Mouse (Mus musculus): ENCODE data around the gene Pgd. TPM values are rescaled to one million over a fixed set of nuclear protein-coding genes. Genes with fewer than 3 reads are reported as not detected.
"Not testable (repeated sequence)": the region's sequence is repeated elsewhere in the genome, so short reads cannot be mapped to it uniquely, and the experiment has no call there.

Pgd gene
- 42.6 and 43.1 TPM in 2 replicates for polyA plus RNA-seq (2014; fragmentation: Nextera tagmentation; extraction: Ambion mirVana)

- Histone ChIP-seq H3K4me1 (ENCODE audit: control insufficient read depth, insufficient read depth, low read length) (peaks cover 9% of the 10 kb centered on the region; the same call in 1 of the 2 replicates), H3K4me2 (ENCODE audit: low read depth, low read length) (peak within 1 kb of the TSS; percentile 96), H3K9me3 (ENCODE audit: control insufficient read depth, low read length) (no peaks in the 10 kb centered on the region), H3K9ac (replicated peaks; ENCODE audit: low read depth, low read length) (peak within 1 kb of the TSS; percentile 82), H3K4me3 (ENCODE audit: low read depth, low read length) (peak within 1 kb of the TSS; percentile 75), H3K36me3 (ENCODE audit: control insufficient read depth, insufficient read depth, low read length) (0 out of 2 replicates have a peak, but pooled peaks cover 4% of the 10 kb centered on the region), H3K27ac (ENCODE audit: low read depth, low read length) (peak within 1 kb of the TSS; percentile 71), H3K27me3 (ENCODE audit: control insufficient read depth, insufficient read depth, low read length) (no peaks in the 10 kb centered on the region)
- peak; percentile 99 for ATAC-seq (ENCODE audit: low read depth)
- under 1% methylated on average over 59 of the region's 59 CpGs for WGBS
Observed at GRCm38 (mm10) chr4:149166215-149166946, at the start of gene Pgd. Gene Pgd, minus strand, starts transcription at chr4:149166771.

DNA sequence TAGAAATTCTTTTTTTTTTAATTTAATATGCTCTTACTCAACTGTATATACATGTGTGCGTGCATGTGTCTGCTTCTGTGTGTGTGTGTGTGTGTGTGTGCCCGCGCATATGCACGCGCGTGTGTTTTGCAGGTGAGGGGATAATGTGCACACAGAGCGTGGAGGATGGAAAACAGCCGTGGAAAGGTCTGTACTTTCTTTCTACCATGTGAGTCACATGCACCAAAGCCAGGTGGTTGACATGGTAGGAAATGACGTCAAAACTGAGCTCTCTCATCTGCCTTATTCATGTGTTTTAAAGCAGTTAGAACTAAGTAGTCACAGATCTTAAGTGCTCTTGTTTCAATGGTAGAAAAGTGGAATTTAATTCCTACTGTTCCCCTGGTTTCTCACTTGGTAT lies 49.4 kb upstream of the Pgd start:
- H3K9me3 ChIP-seq (ENCODE audit: control insufficient read depth, low read length) = no peaks in the 10 kb centered on the region
- H3K36me3 ChIP-seq (ENCODE audit: control insufficient read depth, insufficient read depth, low read length) = peaks cover 66% of the 10 kb centered on the region
- H3K4me1 ChIP-seq (ENCODE audit: control insufficient read depth, insufficient read depth, low read length) = peaks cover 11% of the 10 kb centered on the region
- WGBS = 96% methylated on average over 9 of the region's 9 CpGs
- no peak for ATAC-seq (ENCODE audit: low read depth)
- H3K4me2 ChIP-seq (ENCODE audit: low read depth, low read length) = no peak overlapping the region
- no peaks in the 10 kb centered on the region for H3K27me3 ChIP-seq (ENCODE audit: control insufficient read depth, insufficient read depth, low read length)
- no peak overlapping the region for H3K4me3 ChIP-seq (ENCODE audit: low read depth, low read length)
- no peak overlapping the region for H3K9ac ChIP-seq (replicated peaks; ENCODE audit: low read depth, low read length)
- H3K27ac ChIP-seq (ENCODE audit: low read depth, low read length) = no peak overlapping the region

DNA sequence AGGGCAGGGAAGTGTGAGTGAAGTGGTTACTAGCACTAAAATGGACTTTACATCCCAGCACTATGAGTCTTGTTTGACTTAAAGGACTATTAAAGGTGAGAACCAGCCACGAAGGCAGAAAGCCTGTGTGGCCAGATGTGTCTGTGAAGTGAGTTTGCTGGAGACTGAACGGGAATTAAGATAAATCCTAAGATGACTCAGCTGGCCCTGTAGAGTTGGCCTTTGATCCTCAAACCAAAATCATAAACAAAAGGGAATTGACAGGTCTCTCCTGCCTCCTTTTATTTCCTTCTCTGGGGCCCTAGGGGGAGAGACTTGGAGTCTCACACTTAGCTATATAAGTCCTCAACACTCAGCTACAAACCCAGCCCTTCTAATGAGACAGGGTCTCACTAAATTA lies 48.8 kb upstream of the Pgd start:
- H3K4me3 ChIP-seq (ENCODE audit: low read depth, low read length) = no peak overlapping the region
- H3K36me3 ChIP-seq (ENCODE audit: control insufficient read depth, insufficient read depth, low read length) = peaks cover 70% of the 10 kb centered on the region
- no peaks in the 10 kb centered on the region for H3K27me3 ChIP-seq (ENCODE audit: control insufficient read depth, insufficient read depth, low read length)
- WGBS = 67% methylated on average over 2 of the region's 2 CpGs
- no peaks in the 10 kb centered on the region for H3K9me3 ChIP-seq (ENCODE audit: control insufficient read depth, low read length)
- no peak overlapping the region for H3K27ac ChIP-seq (ENCODE audit: low read depth, low read length)
- peaks cover 10% of the 10 kb centered on the region for H3K4me1 ChIP-seq (ENCODE audit: control insufficient read depth, insufficient read depth, low read length)
- H3K9ac ChIP-seq (replicated peaks; ENCODE audit: low read depth, low read length) = no peak overlapping the region
- H3K4me2 ChIP-seq (ENCODE audit: low read depth, low read length) = no peak overlapping the region
- no peak for ATAC-seq (ENCODE audit: low read depth)

DNA sequence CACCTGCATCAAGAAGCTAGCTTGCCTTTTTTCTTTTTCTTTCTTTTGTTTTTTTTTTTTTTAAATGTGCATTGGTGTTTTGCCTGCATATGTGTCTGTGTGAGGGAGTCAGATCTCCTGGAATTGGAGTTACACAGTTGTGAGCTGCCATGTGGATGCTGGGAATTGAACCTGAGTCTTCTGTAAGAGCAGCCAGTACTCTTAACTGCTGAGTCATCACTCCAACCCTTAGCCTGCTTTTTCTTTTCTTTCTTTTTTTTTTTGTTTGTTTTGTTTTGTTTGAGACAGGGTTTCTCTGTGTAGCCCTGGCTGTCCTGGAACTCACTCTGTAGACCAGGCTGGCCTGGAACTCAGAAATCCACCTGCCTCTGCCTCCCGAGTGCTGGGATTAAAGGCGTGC lies 47.9 kb upstream of the Pgd start:
- H3K4me3 ChIP-seq (ENCODE audit: low read depth, low read length); H3K4me1 ChIP-seq (ENCODE audit: control insufficient read depth, insufficient read depth, low read length); H3K9me3 ChIP-seq (ENCODE audit: control insufficient read depth, low read length); ATAC-seq (ENCODE audit: low read depth); H3K27me3 ChIP-seq (ENCODE audit: control insufficient read depth, insufficient read depth, low read length); H3K27ac ChIP-seq (ENCODE audit: low read depth, low read length); H3K4me2 ChIP-seq (ENCODE audit: low read depth, low read length); H3K9ac ChIP-seq (replicated peaks; ENCODE audit: low read depth, low read length): not testable (repeated sequence)
- 95% methylated on average over 2 of the region's 2 CpGs for WGBS
- peaks cover 71% of the 10 kb centered on the region for H3K36me3 ChIP-seq (ENCODE audit: control insufficient read depth, insufficient read depth, low read length)

- Histone ChIP-seq H3K36me3 (ENCODE audit: control insufficient read depth, insufficient read depth, low read length) (peaks cover 73% of the 10 kb centered on the region), H3K27ac (ENCODE audit: low read depth, low read length) (no peak overlapping the region), H3K4me2 (ENCODE audit: low read depth, low read length) (no peak overlapping the region), H3K4me1 (ENCODE audit: control insufficient read depth, insufficient read depth, low read length) (no peaks in the 10 kb centered on the region), H3K9me3 (ENCODE audit: control insufficient read depth, low read length) (no peaks in the 10 kb centered on the region), H3K4me3 (ENCODE audit: low read depth, low read length) (no peak overlapping the region), H3K9ac (replicated peaks; ENCODE audit: low read depth, low read length) (no peak overlapping the region), H3K27me3 (ENCODE audit: control insufficient read depth, insufficient read depth, low read length) (no peaks in the 10 kb centered on the region)
- WGBS = 96% methylated on average over 9 of the region's 9 CpGs
- ATAC-seq (ENCODE audit: low read depth) = no peak
Observed at GRCm38 (mm10) chr4:149213466-149213865, 46.9 kb upstream of the Pgd start.

DNA sequence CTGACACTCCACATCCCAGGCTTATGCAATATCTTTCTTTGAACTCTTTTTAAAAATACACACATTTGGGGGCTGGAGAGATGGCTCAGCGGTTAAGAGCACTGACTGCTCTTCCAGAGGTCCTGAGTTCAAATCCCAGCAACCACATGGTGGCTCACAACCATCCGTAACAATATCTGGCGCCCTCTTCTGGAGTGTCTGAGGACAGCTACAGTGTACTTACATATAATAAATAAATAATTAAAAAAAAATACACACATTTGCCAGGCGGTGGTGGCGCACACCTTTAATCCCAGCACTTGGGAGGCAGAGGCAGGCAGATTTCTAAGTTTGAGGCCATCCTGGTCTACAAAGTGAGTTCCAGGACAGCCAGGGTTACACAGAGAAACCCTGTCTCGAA lies 44.9 kb upstream of the Pgd start:
- H3K9me3 ChIP-seq (ENCODE audit: control insufficient read depth, low read length); H3K4me1 ChIP-seq (ENCODE audit: control insufficient read depth, insufficient read depth, low read length); ATAC-seq (ENCODE audit: low read depth); H3K27me3 ChIP-seq (ENCODE audit: control insufficient read depth, insufficient read depth, low read length); H3K4me2 ChIP-seq (ENCODE audit: low read depth, low read length); H3K27ac ChIP-seq (ENCODE audit: low read depth, low read length); H3K9ac ChIP-seq (replicated peaks; ENCODE audit: low read depth, low read length); H3K4me3 ChIP-seq (ENCODE audit: low read depth, low read length): not testable (repeated sequence)
- H3K36me3 ChIP-seq (ENCODE audit: control insufficient read depth, insufficient read depth, low read length) = peaks cover 75% of the 10 kb centered on the region
- 98% methylated on average over 6 of the region's 6 CpGs for WGBS

- ATAC-seq (ENCODE audit: low read depth) = no peak
- no peak overlapping the region for H3K4me2 ChIP-seq (ENCODE audit: low read depth, low read length)
- H3K4me1 ChIP-seq (ENCODE audit: control insufficient read depth, insufficient read depth, low read length) = no peaks in the 10 kb centered on the region
- H3K4me3 ChIP-seq (ENCODE audit: low read depth, low read length) = no peak overlapping the region
- no peaks in the 10 kb centered on the region for H3K27me3 ChIP-seq (ENCODE audit: control insufficient read depth, insufficient read depth, low read length)
- no peak overlapping the region for H3K27ac ChIP-seq (ENCODE audit: low read depth, low read length)
- H3K36me3 ChIP-seq (ENCODE audit: control insufficient read depth, insufficient read depth, low read length) = peaks cover 82% of the 10 kb centered on the region
- H3K9ac ChIP-seq (replicated peaks; ENCODE audit: low read depth, low read length) = no peak overlapping the region
- no peaks in the 10 kb centered on the region for H3K9me3 ChIP-seq (ENCODE audit: control insufficient read depth, low read length)
- WGBS = 88% methylated on average over 3 of the region's 3 CpGs
Observed at GRCm38 (mm10) chr4:149202467-149202866, 35.9 kb upstream of the Pgd start.

DNA sequence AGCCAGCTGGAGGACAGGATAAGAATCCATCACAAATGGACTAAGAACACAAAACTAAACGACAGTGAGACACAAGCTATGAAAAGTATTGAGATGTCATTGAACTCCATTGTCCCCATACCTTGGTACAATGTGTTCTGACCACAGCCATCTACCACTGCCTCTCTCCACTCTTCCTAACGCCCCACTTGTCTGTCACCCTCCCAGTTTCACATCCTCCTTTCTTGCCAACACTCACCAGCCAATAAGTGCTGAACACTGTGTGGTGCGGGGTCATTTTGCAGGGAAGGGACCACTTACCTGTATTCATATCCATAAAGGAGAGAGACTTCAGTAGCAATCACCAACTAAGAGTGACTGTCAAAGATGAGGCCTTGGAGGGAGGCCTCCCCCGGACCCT lies 34.5 kb upstream of the Pgd start:
- no peak for ATAC-seq (ENCODE audit: low read depth)
- H3K4me2 ChIP-seq (ENCODE audit: low read depth, low read length) = no peak overlapping the region
- no peaks in the 10 kb centered on the region for H3K9me3 ChIP-seq (ENCODE audit: control insufficient read depth, low read length)
- no peak overlapping the region for H3K4me3 ChIP-seq (ENCODE audit: low read depth, low read length)
- no peaks in the 10 kb centered on the region for H3K4me1 ChIP-seq (ENCODE audit: control insufficient read depth, insufficient read depth, low read length)
- H3K27ac ChIP-seq (ENCODE audit: low read depth, low read length) = no peak overlapping the region
- H3K27me3 ChIP-seq (ENCODE audit: control insufficient read depth, insufficient read depth, low read length) = no peaks in the 10 kb centered on the region
- no peak overlapping the region for H3K9ac ChIP-seq (replicated peaks; ENCODE audit: low read depth, low read length)
- H3K36me3 ChIP-seq (ENCODE audit: control insufficient read depth, insufficient read depth, low read length) = peaks cover 81% of the 10 kb centered on the region
- 94% methylated on average over 4 of the region's 4 CpGs for WGBS

DNA sequence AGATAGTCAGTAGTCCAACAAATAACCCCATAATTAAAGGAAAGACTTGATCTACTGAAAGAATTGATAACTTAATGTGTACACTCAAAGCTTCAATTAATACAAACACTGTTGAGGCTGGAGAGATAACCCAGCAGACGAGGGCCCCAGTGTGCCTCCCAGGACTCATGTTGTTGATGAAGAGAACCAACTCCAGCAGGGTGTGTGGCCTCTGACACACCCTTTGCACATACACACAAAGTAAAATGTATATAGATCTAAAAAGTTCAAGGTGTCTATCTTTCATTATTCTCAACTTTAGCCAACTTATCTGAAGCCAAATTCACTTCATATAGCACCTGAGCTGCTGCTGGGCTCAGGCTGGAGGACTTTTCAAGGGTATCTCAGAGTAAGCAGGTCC lies 30.6 kb upstream of the Pgd start:
- H3K27ac ChIP-seq (ENCODE audit: low read depth, low read length) = no peak overlapping the region
- H3K9ac ChIP-seq (replicated peaks; ENCODE audit: low read depth, low read length) = no peak overlapping the region
- 95% methylated on average over 1 of the region's 1 CpGs for WGBS
- no peaks in the 10 kb centered on the region for H3K9me3 ChIP-seq (ENCODE audit: control insufficient read depth, low read length)
- no peak for ATAC-seq (ENCODE audit: low read depth)
- no peaks in the 10 kb centered on the region for H3K27me3 ChIP-seq (ENCODE audit: control insufficient read depth, insufficient read depth, low read length)
- H3K36me3 ChIP-seq (ENCODE audit: control insufficient read depth, insufficient read depth, low read length) = peaks cover 77% of the 10 kb centered on the region
- H3K4me2 ChIP-seq (ENCODE audit: low read depth, low read length) = no peak overlapping the region
- no peaks in the 10 kb centered on the region for H3K4me1 ChIP-seq (ENCODE audit: control insufficient read depth, insufficient read depth, low read length)
- H3K4me3 ChIP-seq (ENCODE audit: low read depth, low read length) = no peak overlapping the region

Data from neural tube, embryonic 14.5 days (tissue).